Mouse (Mus musculus): ENCODE data around the gene Snx14. TPM values are rescaled to one million over a fixed set of nuclear protein-coding genes. Genes with fewer than 3 reads are reported as not detected.

Snx14 gene
- total RNA-seq, 2 experiments from 2014 or later = 9.9 to 11.9 TPM

DNA sequence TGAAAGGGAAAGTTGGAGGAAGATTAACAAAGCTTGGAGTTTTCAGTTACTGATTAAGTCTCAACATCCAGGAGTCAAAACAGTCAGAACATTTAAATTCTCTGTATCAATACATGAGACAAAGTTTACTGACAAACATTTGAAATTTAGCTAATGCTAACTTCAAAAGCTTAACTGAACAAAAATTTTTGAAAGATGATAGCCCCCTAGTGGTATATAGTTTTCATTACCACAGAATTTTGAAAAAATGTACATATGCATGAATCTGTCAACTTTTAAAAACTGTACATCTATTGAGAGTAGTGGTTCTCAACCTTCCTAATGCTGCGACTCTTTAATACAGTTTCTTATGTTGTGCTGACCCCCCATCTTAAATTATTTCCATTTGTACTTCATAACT is 40.3 kb downstream of the Snx14 start:
- intact Hi-C loops (cut with DNase I) = loop anchor here (2.0 kb wide), 1 partner anchor 156 kb away; no protein-coding TSS in a partner anchor
- no peak for DNase-seq

- no peak for DNase-seq
- intact Hi-C loops (cut with DNase I) = no loop called here
These were observed 43.9 kb downstream of the Snx14 start for GRCm38 (mm10) chr9:88394852-88395251.

DNA sequence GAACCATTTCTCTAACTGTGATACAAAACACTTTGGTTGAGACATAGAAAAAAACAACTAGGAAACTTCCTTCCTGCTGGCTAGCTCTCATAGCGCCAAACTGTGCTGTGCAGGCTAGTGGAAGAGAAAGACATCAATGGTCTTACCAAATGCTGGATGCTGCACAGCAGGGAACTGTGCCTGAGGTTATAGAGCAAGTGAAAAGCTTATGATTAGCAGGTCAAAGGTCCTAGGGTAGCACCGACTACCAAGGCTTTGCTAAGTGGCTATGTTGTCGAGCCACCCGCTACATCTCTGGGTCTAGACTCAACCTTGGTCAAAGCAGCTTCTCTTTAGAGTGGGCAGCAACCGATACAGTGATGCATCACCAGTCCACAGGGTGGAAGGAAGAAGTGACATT is 49.9 kb downstream of the Snx14 start:
- DNase-seq = no peak
- intact Hi-C loops (cut with DNase I) = loop anchor here (10.0 kb wide), 1 partner anchor 76 kb away; no protein-coding TSS in a partner anchor

- intact Hi-C loops (cut with DNase I) = loop anchor here (10.0 kb wide), 1 partner anchor 84 kb away; no protein-coding TSS in a partner anchor
- DNase-seq = no peak
These were observed 58.2 kb downstream of the Snx14 start for GRCm38 (mm10) chr9:88380542-88380941.

GRCm38 (mm10) chr9:88380076-88380475 is 58.7 kb downstream of the Snx14 start:
- intact Hi-C loops (cut with DNase I) = loop anchor here (10.0 kb wide), 1 partner anchor 85 kb away; no protein-coding TSS in a partner anchor

GRCm38 (mm10) chr9:88379057-88379456 is 59.7 kb downstream of the Snx14 start:
- intact Hi-C loops (cut with DNase I) = no loop called here
- no peak for DNase-seq

More at GRCm38 (mm10) chr9:88380076-88380475, 58.7 kb downstream of the Snx14 start:
- DNase-seq = no peak

GRCm38 (mm10) chr9:88377483-88377882 is 61.3 kb downstream of the Snx14 start:
- intact Hi-C loops (cut with DNase I) = no loop called here
- no peak for DNase-seq

GRCm38 (mm10) chr9:88373001-88373400 is 65.8 kb downstream of the Snx14 start:
- no peak for DNase-seq
- intact Hi-C loops (cut with DNase I) = no loop called here

DNA sequence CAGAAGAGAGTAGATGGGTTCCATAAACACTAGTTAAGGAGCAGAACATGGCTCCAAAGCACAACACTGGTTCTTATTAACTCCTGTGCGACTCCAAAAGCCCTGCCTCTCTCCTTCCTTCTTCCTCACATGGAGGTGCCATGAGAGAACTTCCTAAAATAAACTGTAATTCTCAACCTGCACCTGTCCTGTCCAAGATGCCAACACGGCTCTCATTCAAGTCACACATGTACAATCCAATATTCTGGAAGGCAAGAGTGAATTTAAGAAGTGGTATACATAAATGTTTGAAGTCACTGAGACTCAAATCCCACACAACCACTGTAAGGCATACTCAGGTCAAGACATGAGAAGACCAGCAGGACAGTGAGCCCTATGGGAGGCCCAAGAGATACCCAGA is 67.6 kb downstream of the Snx14 start:
- DNase-seq = no peak
- intact Hi-C loops (cut with DNase I) = no loop called here

DNA sequence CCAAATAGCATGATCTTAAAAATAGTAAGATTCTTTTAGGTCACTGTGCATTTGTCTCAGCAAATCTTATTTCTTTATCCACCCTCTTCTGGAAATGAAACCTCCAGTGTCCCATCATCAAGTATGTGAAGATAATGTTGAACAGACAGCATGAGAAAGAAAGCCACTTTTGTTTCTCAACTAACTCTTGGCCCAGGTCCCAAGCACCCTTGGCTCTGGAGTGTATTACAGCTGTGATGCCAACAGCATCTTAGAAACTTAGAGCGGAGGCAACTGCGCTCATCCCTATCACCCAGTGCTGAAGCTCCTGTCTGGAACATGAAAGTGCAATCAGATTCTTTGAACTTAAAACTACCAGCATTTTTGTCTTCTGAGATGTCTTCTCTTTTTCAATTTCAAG is 69.1 kb downstream of the Snx14 start:
- no peak for DNase-seq
- intact Hi-C loops (cut with DNase I) = loop anchor here (5.0 to 10.0 kb wide), 2 partner anchors 42 to 125 kb away; partner anchors contain the start of gene Nt5e

- intact Hi-C loops (cut with DNase I) = loop anchor here (5.0 to 10.0 kb wide), 2 partner anchors 41 to 124 kb away; partner anchors contain the start of gene Nt5e
- DNase-seq = no peak
These were observed 70.3 kb downstream of the Snx14 start for GRCm38 (mm10) chr9:88368476-88368875.

- intact Hi-C loops (cut with DNase I) = loop anchor here (5.0 to 10.0 kb wide), 2 partner anchors 40 to 123 kb away; partner anchors contain the start of gene Nt5e
- no peak for DNase-seq
These were observed 71.0 kb downstream of the Snx14 start for GRCm38 (mm10) chr9:88367751-88368150.

DNA sequence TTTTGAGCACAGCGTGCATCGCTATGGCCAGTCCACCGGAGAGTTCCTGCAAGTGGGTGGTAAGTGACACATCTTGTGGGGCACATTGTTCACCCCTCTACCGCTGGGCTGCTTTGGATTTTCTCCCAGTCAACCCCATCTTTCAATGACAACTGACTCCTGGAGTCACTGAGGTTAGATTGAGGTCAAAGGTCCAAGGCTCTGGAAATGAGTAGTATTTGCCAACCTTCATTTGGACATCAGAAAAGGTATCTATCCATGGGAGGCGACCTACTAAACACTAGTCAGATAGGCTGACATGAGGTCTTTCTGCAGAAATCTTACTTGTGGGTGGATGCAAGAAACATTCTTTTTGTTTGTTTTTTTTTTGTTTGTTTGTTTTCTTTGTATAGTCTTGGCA is 71.4 kb downstream of the Snx14 start:
- DNase-seq = no peak
- intact Hi-C loops (cut with DNase I) = loop anchor here (5.0 to 10.0 kb wide), 2 partner anchors 40 to 123 kb away; partner anchors contain the start of gene Nt5e

DNA sequence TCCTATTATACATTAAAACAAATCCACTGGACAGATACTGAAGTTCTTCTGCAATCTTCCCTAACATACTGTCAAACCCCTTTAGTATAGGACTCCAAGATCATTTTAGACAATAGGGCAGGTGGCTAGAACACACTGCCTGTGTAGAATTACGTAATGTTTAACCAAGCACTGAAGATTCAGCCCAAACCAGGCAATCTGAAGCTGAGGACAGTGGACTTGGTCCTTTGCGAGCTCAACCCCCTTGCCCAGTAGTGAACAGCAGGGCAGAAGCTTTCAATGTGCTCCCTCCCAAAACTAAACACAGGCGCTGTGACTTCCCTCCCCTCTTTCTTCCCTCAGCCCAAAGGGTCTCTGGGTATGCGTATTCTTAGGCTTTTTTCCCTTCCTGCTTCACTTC is 71.9 kb downstream of the Snx14 start:
- intact Hi-C loops (cut with DNase I) = loop anchor here (5.0 to 10.0 kb wide), 2 partner anchors 40 to 122 kb away; partner anchors contain the start of gene Nt5e

DNA sequence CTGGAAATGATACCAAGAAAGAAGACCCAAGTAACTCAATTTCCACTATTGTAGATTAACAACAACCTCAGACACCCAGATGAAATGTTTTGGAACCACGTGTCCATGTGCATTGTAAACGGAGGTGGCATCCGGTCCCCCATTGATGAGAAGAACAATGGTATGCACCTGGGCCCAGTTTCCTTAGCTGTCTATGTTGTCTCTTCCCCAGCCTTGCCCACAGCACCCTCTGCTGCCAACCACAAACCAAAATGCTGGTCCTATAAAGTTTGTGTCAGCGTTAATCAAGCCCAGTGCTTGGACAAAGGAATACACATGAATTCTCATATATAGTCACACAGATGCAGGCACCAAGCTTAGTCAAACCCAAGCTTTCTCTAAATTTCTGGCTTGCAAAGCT is 72.5 kb downstream of the Snx14 start:
- no peak for DNase-seq
- intact Hi-C loops (cut with DNase I) = loop anchor here (5.0 to 10.0 kb wide), 2 partner anchors 39 to 122 kb away; partner anchors contain the start of gene Nt5e

More for the DNA sequence above, 71.9 kb downstream of the Snx14 start:
- no peak for DNase-seq

DNA sequence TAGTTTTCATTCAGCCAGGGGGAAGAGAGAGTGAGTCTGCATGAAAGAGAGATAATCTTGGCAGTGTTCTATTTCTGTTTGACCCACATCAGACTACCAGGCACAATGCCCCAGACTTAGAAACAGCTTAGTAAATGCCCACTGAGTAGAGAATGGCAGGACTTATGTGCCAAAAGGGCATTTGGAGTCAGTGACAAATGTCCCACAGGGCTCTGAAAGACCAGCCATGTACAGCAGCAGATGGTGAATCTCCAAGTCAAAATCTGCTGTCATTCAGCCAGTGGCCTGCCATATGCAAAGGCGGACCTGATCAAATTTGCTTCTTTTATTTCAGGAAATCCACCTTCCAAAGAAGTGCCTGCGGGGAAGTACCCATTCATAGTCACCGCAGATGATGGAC is 75.7 kb downstream of the Snx14 start:
- intact Hi-C loops (cut with DNase I) = loop anchor here (10.0 kb wide), 1 partner anchor 118 kb away; no protein-coding TSS in a partner anchor
- no peak for DNase-seq

DNA sequence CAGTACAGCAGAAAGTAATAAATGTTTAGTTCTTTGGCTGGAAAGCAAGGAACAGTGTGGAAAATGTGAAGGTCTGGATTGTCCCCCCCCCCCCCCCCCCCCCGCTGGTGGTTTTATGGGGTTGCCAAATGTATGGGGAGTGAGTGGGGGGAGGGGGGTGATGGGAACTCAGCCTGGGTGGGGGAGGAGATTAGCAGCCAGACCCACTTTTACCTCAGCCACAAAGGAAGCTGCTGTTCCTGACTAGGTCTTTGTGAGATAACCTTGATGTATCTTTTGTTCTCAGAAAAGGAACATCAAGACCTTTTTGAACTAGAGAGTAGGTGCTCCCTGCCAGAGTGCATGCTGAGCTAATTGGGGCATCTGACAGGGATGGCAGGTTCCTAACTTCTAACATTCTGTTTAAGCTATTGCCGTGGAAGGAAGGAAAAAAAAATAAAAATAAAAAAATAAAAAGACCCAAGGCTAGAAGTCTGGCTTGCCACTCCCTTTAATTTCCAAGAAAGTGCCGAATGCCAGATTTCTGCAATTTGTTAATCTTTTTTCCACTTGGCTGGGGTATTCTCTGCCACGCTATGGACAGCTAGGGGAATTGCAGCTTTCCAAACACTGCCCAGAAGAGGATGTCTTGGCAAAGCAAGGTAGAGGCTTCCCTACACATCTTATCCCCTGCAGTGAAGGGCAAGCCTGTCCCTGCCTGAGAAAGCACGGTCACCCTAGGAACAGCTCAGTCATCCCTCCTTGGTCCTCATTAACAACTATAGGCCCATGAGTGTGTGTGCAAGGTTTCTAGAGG is 76.5 kb downstream of the Snx14 start:
- intact Hi-C loops (cut with DNase I) = loop anchor here (10.0 kb wide), 1 partner anchor 117 kb away; no protein-coding TSS in a partner anchor
- DNase-seq = no peak

- intact Hi-C loops (cut with DNase I) = loop anchor here (10.0 kb wide), 1 partner anchor 117 kb away; no protein-coding TSS in a partner anchor
- DNase-seq = no peak
These were observed 77.4 kb downstream of the Snx14 start for GRCm38 (mm10) chr9:88361211-88361909.

GRCm38 (mm10) chr9:88359140-88359539 is 79.6 kb downstream of the Snx14 start:
- no peak for DNase-seq
- intact Hi-C loops (cut with DNase I) = no loop called here

- intact Hi-C loops (cut with DNase I) = no loop called here
These were observed 81.6 kb downstream of the Snx14 start for GRCm38 (mm10) chr9:88357173-88357572.

DNA sequence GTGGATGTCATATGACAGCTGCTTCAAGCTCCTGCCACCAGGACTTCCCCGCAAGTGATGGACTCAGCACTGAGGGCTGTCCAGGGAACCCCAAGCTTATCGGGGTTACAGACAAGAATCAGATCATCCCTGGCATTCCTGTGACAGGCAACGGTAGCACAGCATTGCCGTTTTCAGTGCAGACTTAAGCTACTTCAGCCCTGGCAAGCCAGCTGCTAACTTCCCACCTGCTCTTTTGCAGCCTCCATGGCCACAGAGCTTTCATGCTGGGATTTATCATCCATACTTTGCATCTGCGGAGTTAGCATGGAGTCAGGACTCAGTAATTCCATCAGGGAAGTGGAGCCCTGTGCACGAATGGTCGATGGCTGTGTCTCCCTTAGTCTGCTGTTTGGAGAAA is 85.3 kb downstream of the Snx14 start:
- intact Hi-C loops (cut with DNase I) = no loop called here
- no peak for DNase-seq

More at GRCm38 (mm10) chr9:88357173-88357572, 81.6 kb downstream of the Snx14 start:
- no peak for DNase-seq
